ENCODE assay signal across 11 mouse cellular contexts in the genomic region with DNA sequence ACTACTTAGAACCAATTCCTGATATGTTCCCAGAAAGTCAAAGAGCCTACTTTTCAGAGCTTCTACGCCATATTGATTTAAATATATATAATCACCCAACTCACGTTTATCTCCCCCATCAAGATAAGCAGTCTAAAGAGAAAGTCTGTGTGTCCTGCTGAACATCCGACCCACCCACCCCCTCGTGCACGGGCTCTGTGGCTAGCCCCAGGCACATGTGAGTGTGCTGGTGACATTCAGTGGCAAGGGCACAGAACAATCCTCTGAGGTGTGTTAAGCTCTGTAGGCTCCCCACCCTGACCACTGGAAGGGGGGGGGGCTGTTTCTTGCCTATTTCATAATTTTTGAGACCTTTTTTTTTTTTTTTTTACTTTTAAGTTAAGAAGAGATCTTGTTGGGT. TPM values are rescaled to one million over a fixed set of nuclear protein-coding genes. Genes with fewer than 3 reads are reported as not detected.
DNase-seq lines count a peak whose midpoint lies in the region; ATAC-seq lines count a peak whose summit lies in the region.
"Had no signal": no experiment of that assay in that cellular context is flagged by ENCODE, and none has a peak within 500 bp of the region (broad histone marks: within the 10 kb centered on the region; RNA-seq: fewer than 3 reads in every experiment).

No protein-coding gene starts in this region.

- peaks cover 21% of the 10 kb centered on the region for H3K4me1 ChIP-seq in heart, embryonic 10.5 days
- peaks cover 27% of the 10 kb centered on the region for H3K4me1 ChIP-seq in lung, embryonic 15.5 days
- peaks cover 32% of the 10 kb centered on the region for H3K4me1 ChIP-seq in limb, embryonic 10.5 days

- no peak overlapping the region for H3K4me2 ChIP-seq in lung, embryonic 15.5 days

- no peaks in the 10 kb centered on the region for H3K36me3 ChIP-seq in heart, embryonic 10.5 days
- no peaks in the 10 kb centered on the region for H3K36me3 ChIP-seq in lung, embryonic 15.5 days
- H3K36me3 ChIP-seq in limb, embryonic 10.5 days, result no peaks in the 10 kb centered on the region
- H3K36me3 ChIP-seq: intestine, embryonic 15.5 days; midbrain, embryonic 12.5 days had no signal

- H3K27me3 ChIP-seq in heart, embryonic 10.5 days (ENCODE audit: insufficient read depth, poor library complexity, severe bottlenecking), result peaks cover 32% of the 10 kb centered on the region
- H3K27me3 ChIP-seq in lung, embryonic 15.5 days, result no peaks in the 10 kb centered on the region
- no peaks in the 10 kb centered on the region for H3K27me3 ChIP-seq in limb, embryonic 10.5 days (ENCODE audit: low read depth, poor library complexity, severe bottlenecking)
- H3K27me3 ChIP-seq: intestine, embryonic 15.5 days; midbrain, embryonic 12.5 days had no signal

- intact Hi-C loops in heart, postnatal 36 days (cut with DNase I), result no loop called here

- no peak overlapping the region for H3K9ac ChIP-seq in lung, embryonic 15.5 days
- H3K9ac ChIP-seq: intestine, embryonic 15.5 days; midbrain, embryonic 12.5 days had no signal

- no peak overlapping the region for H3K4me3 ChIP-seq in heart, embryonic 10.5 days
- no peak overlapping the region for H3K4me3 ChIP-seq in lung, embryonic 15.5 days
- no peak overlapping the region for H3K4me3 ChIP-seq in limb, embryonic 10.5 days

- 36% methylated on average over 5 of the region's 5 CpGs for WGBS in heart, embryonic 10.5 days
- WGBS in lung, embryonic 15.5 days, result 32% methylated on average over 5 of the region's 5 CpGs
- 49% methylated on average over 5 of the region's 5 CpGs for WGBS in limb, embryonic 10.5 days

- H3K27ac ChIP-seq in heart, embryonic 10.5 days, result peak overlapping the region; percentile 59
- peak overlapping the region; percentile 90 for H3K27ac ChIP-seq in lung, embryonic 15.5 days
- H3K27ac ChIP-seq in limb, embryonic 10.5 days, result 0 out of 2 replicates have a peak overlapping the region, but pooled peaks have one; percentile 83
- H3K27ac ChIP-seq: midbrain, embryonic 12.5 days had no signal

- no peak for DNase-seq in heart, embryonic 10.5 days (ENCODE audit: low spot score)
- no peak for DNase-seq in heart, postnatal 36 days
- no peak for DNase-seq in lung, postnatal 4 days
- DNase-seq in CD8-positive naive resting alpha-beta T cell, adult 2 months (ENCODE audit: low read depth in 2 of 2, low spot score in 2 of 2), result peak; percentile 22 to 33
- DNase-seq in limb, embryonic 10.5 days (ENCODE audit: low spot score), result no peak
- no peak for DNase-seq in right cerebral cortex, adult 18-20 months
- DNase-seq: cerebellum, adult 11-12 months had no signal

- H3K9me3 ChIP-seq in heart, embryonic 10.5 days, result no peaks in the 10 kb centered on the region
- no peaks in the 10 kb centered on the region for H3K9me3 ChIP-seq in lung, embryonic 15.5 days
- H3K9me3 ChIP-seq in limb, embryonic 10.5 days (replicated peaks), result no peaks in the 10 kb centered on the region
- H3K9me3 ChIP-seq: intestine, embryonic 15.5 days; midbrain, embryonic 12.5 days had no signal

- ATAC-seq in lung, embryonic 15.5 days (ENCODE audit: borderline replicate concordance, extremely low read depth, low FRiP score, low TSS enrichment), result no peak
- ATAC-seq in erythroid progenitor cell, adult 5-6 weeks (replicated peaks; ENCODE audit: low FRiP score, poor library complexity, severe bottlenecking), result no peak

RNA-seq across cellular contexts. Expression of a gene that starts 17.9 kb away (rescaled TPM):
- 6.5 and 10.0 TPM in 2 replicates for polyA plus RNA-seq in heart, embryonic 10.5 days (2016; fragmentation: Nextera tagmentation; extraction: Ambion mirVana)
- under 1 TPM; 0.22 to 0.46 TPM for total RNA-seq in heart, postnatal 36 days (2021)
- polyA plus RNA-seq in lung, embryonic 15.5 days (2015; fragmentation: Nextera tagmentation; extraction: Ambion mirVana), result 13.4 and 15.2 TPM in 2 replicates
- polyA plus RNA-seq in limb, embryonic 10.5 days (2016; fragmentation: Nextera tagmentation; extraction: Ambion mirVana), result 20.9 and 22.0 TPM in 2 replicates
- total RNA-seq in erythroid progenitor cell, adult 5-6 weeks (2015; ENCODE audit: low replicate concordance), result 163 and 205 TPM in 2 replicates
- total RNA-seq in erythroid progenitor cell, adult 5-6 weeks (2017; ENCODE audit: low replicate concordance), result 175 and 226 TPM in 2 replicates

Comparison
In these comparisons a context has a peak if more than half of its experiments do, and no peak if none do; other contexts are left out.
1. DNase-seq: peak in CD8-positive naive resting alpha-beta T cell, adult 2 months (2 of 2); none in heart, embryonic 10.5 days (single experiment), heart, postnatal 36 days (0 of 2), lung, postnatal 4 days (0 of 2), limb, embryonic 10.5 days (single experiment) and right cerebral cortex, adult 18-20 months (single experiment).
2. Peak in every context shown above with its lines, with median percentiles within 50 percentile points of each other: H3K27ac ChIP-seq.